Mouse (Mus musculus): ENCODE results near the gene Arpc3.

Arpc3 gene

DNA sequence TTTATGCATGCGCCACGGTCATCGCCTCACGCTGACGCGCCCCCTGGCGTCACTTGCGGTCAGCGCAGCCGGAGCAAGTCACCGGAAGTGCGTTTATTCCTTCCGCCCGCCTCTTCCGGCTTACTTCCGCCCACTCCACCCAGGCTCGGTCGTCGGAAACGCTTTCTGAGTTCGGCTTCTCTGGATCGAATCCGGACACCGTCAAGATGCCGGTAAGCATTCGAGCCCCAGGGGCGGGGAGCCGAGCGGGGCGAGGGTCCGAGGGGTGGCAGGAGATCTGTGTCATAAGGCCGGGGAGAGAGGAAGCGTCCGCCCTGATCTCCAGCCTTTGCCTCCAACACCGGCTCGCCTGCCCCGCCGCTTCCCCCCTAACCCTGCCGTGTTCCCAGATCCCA, at the start of gene Arpc3:
Arpc3 (plus strand) TSS at position 93 of the 395 bp plus-strand sequence.
- DNase-seq, result peak; percentile 89 to 90

DNA sequence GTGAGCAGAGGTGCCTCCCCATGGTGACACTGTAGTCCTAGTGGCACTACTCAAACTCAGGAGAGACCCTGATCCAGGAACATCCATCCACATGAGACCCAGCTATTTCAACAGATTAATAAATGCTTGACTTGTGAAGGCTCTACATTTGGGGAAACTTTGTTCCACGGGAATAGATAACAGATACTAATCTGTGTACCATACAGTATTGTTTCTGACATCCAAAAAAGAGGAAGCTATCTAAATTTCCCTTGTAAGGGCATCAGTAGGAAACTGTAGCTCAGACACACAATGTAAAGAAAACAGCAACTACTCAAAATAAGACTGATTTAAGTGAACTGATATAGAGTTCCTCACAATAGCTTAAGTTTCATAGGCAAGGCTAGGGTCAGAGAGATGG, 48.8 kb upstream of the Arpc3 start:
- no peak for DNase-seq

DNA sequence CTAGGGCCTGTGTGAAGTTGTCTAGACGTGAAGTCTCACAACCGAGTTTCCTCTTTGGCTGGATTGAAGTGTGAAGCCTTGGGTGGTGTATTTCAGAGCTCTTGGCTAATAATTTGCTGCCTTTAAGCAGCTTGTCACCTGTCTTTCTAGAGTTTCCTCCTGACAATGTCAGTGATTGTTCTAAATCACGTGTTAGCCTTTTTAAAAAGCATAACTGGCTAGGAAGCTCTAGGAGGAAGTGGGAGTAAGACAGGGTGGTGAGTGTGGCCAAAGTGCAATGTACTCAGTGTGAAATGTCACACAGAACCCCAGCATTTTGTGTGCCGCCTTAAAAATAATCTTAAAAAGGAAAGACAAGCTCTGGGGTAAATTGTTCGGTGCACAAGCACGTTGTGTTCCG, 47.9 kb upstream of the Arpc3 start:
- no peak for DNase-seq

DNA sequence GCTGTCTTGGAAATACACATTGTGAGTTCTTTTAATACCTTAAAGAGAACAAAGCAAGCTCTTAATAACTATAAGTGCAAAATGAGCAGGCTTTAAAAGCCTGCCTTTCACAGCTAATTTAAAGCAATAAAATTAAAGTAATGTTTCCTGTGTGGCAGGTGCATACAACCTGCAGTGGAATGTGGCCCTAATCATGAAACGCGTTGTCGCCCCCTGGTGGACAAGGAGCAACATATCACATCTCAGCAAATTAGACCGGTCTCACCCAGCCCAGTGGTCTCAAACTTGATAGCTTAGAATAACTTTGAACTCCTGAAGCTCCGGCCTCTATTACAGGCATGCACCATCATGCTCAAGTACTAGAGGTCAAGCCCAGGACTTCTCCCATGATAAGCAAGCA, 47.4 kb upstream of the Arpc3 start:
- peak; percentile 82 to 84 for DNase-seq

DNA sequence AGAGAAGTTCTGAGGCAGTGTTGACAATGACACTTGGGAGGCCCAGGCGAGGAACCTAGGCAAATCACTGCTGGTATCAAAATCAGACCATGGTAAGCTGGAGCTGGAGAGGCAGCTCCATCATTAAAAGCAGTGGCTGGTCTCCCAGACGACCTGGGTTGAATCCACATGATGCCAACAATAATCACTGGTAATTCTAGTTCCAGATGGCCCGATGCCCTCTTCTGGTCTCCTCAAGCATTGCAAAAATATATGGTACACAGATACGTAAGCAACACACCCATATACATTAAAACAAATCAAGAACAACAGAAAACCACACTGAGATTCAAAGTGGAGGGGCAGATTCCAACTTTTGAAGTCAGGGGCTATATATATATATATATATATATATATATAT, 45.9 kb upstream of the Arpc3 start:
- no peak for DNase-seq

DNA sequence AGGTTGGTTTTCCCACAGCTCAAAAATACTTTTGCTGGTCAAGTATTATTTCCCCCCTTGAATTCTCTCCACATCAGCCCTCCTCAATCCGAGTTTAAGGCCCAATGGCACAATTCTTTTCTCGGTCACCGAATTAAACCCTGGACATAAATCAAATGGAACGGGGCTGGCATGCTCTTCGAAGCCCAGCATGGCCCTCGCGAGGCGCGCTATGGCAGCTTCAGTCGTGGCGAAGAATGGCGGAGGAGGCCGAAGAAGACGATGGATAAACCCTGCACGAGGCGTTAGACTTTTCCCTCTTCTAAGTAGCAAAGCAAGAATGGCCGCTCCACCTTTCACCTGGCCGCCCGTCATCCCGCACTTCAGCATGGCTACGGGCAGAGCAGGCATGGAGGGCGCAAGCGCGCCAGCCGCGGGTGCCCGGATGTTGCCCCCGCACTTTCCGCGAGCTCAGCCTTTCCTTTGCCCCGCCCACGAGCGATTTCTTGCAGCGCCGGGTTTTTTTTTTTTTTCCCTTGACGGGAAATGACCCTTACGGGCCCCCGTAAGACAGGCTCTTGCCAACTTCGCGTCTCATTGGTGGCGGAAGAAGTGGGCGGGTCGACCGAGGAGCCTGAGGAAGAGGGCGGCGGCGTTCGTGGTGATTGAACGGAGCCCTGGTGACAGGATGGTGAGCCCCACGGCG, 37.7 kb upstream of the Arpc3 start, which contains the start of the genes Rad9b and Vps29:
Rad9b (minus strand) TSS at position 427 of the 685 bp plus-strand sequence.
Vps29 (plus strand) TSS at position 563 of the 685 bp plus-strand sequence.
- DNase-seq, result peak; percentile 98 to 99

DNA sequence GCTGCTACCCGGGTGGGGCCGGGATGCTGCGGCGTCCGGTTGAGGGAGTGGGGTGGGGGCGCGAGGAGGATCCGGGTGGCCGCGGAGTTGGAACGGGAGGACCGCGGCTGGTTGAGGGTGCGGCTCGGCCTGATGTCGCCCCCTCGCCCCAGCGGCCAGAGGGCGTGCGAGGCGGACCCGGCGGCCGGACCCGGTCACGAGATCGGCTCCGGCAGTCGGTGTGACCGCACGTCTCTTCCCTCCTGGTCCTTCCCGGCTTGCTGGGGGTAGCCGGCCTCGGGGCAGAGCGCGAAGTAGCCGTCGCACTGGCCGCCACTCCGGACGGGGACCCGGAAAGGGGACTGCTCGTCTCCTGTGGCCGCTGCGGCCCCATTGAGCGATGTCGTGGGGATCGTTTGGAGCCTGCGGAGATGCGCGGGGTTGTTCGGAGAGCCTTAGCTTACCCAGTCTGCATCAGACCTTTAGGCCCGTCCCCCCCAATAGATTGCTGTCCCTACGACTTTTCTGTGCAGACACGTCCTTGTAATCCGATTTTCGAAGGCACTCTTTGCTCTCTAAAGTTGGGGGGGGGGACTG, 37.1 kb upstream of the Arpc3 start:
- DNase-seq, result no peak

DNA sequence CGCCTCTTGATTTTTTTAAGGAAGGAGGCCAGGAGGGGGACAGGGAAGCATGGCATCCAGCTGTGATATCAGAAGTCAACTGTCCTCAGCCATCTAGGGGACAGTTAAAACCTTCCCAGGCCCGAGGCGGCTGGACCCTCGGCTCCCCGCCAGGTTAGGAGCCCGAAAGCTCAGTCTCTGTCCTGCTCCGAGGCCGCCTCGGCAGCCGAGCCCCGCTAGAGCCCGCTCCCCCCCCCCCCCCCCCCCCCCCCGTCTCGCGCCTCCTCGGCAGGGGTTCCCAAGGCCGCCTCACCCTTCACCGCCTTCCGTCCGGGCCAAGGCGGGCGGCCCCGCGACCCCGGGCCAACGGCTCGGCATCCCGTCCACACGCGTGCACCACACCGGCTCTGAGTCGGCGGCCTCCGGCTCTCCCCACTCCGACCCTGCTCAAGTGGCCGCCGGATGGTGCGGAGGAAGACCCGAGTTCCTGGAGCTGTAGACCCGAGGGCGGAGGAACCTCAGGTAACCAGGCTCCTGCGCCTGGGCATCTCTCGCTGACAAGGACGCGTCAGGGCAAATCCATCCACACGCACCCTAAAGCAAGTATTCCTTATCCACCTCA, 20.0 kb upstream of the Arpc3 start, which contains the start of gene Gpn3:
Gpn3 (plus strand) TSS at position 286 of the 601 bp plus-strand sequence.
- DNase-seq, result peak in 1 of 2 experiments; percentile 84

DNA sequence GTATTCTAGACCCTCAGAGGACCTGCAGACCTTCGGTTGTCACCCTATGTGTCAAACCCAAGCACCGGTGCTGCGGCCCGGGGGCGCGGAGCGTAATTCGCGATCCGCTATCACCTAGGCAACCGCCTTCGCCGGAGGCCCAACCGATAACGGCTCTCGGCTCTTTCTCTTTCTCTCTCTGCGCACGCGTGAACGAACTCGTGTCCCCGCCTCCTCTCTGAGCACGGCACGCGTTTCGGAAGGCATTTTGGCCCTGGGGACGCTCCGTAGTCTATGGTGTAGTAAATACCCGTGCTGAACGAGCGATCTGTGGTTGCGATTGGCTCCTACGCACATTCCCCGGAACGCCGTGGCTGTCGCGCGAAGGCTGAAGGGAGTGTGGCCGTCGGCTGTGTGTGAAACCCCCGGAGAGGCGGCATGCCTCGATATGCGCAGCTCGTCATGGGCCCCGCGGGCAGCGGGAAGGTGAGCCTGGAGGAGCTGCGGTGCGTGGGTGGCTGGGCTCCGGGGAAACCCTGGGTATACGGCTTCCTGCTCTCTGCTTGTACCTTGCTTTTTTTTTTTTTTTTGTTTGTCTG, 19.4 kb upstream of the Arpc3 start, which contains the start of gene Fam216a:
Fam216a (minus strand) TSS at position 173 of the 578 bp plus-strand sequence.
- peak in 1 of 2 experiments; percentile 99 for DNase-seq

DNA sequence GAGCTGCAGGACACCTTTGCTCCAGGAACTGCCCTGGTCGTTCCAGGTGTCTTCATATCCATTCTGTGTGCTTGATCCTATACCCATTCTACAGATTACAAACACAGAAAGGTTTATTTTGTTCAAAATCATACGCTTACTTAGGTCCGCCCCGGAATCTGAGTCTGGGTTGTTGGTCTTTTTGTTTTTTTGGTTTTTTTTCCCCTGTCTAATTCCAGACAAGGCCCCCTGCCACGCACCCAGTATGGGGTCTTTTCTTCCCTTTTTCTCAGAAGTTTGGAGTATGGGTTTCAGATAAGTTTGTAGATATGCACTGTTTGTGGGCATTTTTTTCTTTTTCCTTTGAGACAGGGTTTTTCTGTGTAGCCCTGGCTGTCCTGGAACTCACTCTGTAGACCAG, 18.8 kb upstream of the Arpc3 start:
- no peak for DNase-seq

DNA sequence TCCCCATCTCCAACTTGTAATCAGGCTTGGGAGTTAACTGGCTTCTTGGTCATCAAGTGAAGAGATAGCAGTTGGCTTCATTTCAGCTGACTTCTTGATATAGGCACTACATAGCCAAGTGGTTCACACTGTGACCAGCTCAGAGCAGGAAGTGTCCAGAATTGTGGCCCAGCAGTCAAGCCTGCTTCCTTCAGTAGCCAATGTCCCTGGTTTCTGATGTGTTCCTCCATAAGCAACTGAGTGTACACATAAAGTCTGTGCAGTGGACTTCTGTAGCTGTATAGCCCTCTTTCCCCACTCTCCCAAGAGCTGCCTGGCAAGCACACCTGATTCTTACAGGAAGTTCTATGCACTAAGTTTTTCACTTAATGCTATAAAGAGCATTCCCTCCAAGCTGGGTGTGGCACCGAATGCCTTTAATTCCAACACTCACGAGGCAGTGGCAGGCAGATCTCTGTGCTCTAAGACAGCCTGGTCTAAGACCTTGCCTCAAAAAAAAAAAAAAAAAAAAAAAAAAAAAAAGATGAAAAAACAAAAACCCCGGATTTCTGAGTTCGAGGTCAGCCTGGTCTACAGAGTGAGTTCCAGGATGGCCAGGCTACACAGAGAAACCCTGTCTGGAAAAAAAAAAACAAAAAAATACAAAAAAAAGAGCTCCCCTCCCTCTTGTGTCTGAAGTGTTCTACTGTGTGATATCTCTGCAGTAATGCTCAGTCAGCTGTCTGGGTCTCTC, 14.4 kb upstream of the Arpc3 start:
- DNase-seq, result peak in 1 of 2 experiments; percentile 0

DNA sequence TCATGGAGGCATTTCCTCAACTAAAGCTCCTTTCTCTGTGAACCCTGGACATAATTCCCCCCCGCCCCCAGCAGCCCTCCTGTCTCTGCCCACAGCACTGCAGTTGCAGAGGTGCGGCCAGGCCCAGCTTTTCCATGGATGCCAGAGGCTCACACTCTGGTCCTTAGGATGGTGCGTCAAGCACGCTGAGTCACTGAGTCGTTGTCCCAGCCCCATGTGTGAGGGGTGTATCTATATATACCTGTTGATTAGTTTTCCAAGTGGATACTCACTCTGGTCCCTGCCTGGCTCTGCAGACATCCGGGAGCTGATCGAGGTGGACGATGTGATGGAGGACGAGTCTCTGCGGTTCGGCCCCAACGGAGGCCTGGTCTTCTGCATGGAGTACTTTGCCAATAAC, 13.5 kb upstream of the Arpc3 start:
- DNase-seq, result peak in 1 of 2 experiments; percentile 2

DNA sequence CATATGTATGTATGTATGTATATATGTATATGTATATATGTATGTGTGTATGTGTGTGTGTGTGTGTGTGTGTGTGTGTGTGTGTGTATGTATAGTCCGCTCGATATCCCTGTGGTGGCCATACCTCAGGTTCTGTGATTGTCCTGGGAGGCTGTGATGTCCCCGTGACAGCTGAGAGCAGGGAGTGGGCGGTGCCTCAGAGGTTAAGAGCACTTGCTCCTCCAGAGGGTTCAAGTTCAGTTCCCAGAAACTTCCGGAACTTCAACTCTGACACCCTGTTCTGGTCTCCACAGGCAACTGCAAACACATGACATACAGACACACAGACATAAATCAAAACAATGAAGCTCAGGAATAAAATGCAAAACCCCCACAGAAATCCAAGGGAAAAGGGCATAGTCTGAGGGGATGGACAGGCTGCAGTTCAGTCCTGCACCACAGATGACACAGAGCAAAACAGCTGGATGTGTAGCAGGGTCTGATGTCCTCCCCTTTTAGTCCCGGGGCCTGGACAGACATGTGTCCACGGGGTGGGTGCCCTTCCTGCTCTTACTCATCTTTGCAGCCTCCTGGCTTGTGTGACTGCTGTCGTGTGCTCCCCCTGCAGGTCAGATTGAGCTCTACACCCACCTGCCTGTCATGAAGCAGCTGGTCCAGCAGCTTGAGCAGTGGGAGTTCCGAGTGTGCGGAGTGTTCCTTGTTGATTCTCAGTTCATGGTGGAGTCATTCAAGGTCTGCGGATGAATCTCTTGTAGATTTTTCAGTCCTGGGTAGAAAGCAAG, 12.1 kb upstream of the Arpc3 start:
- peak; percentile 68 to 74 for DNase-seq

DNA sequence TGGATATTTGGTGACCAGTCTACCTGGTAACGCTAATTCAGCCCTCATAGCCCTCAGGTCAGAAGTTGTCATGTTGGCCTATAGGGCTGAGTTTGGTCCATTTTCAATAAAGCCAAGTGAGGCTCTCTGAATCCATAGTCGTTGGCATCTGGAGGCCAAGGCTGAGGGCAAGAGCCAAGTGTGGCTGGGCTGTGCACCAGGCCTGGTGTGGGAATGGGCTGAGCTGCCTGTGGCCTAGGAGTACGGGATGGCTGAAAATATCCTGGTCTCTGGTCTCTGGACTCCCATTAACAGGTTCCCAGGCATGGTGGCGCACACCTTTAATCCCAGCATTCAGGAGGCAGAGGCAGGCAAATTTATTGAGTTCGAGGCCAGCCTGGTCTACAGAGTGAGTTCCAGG, 1.7 kb upstream of the Arpc3 start:
- DNase-seq, result no peak

DNA sequence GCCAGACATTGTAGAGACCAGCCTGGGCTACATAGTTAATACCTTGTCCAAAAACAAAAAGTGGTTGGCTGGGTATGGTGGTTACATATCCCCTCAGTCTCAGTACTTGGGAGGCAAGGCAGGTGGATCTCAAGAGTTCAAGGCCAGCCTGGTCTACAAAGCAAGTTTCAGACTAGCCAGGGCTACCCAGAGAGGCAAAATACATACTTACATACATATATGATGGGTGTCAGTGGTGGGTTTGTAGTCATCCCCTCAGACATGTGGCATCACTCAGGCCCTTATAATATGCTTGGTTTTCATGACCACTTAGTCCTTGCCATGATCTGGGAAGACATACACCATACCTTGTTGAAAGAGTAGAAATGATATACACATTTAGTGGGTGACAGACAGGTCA, 1.0 kb upstream of the Arpc3 start:
- no peak for DNase-seq

DNA sequence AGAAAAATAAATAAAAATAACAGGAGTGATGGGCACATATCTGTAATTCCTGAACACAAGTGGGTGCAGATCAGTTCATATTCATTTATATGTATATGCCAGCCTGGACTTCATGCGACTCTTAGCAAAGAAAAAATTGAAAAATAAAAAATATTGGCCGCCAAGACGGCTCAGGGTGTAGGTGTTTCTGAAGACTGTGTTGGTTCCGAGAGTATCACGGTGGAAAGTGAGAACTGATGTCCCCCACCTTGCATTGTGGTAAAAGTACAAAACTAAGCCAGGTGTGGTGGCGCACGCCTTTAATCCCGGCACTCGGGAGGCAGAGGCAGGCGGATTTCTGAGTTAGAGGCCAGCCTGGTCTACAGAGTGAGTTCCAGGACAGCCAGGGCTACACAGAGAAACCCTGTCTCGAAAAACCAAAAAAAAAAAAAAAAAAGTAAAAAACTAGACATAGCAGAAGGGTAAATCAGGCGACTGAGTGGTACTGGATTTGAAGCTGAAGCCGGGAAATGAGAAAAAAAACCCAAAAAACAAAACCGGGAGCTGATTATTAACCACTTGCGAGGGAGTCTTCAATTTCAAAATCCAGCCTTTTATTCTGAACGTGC, 396 bp upstream of the Arpc3 start:
- DNase-seq, result peak in 1 of 2 experiments; percentile 27

DNA sequence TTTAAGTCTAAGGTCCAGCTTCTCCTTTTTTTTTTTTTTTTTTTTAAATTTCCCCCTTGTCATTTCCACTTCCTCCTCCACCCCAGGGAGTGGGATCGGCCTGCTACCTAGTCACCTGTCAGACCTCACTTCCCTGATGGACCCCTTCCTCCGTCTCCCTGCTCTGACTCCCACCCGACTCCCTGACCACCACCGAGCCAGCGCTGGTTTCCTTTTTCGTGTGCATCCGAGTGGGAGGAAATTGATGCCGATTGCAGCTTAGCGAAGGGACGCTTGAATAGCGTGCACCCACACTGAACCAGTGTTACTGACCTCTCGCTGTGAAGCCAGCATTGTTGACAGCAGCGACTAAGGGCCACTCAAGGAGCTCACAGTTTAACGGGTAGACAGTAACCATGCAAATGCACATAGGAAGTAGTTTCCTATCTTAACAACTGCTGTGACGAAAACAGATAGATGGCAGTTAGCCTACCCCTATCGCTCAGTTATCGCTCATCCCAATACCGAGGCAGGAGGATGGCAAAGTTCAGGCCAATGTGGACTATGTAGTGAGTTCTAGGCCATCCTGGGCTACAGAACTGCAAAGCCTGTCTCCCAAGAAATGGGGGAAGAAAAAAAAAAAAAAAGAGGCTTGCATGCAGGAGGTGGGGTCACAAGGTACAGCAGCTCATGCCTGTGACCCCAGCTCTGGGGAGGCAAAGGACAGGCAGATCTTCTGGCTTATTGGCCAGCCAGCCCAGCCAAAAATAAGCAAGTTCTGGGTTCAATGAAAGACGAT, 738 bp downstream of the Arpc3 start:
- DNase-seq, result peak; percentile 21 to 41

DNA sequence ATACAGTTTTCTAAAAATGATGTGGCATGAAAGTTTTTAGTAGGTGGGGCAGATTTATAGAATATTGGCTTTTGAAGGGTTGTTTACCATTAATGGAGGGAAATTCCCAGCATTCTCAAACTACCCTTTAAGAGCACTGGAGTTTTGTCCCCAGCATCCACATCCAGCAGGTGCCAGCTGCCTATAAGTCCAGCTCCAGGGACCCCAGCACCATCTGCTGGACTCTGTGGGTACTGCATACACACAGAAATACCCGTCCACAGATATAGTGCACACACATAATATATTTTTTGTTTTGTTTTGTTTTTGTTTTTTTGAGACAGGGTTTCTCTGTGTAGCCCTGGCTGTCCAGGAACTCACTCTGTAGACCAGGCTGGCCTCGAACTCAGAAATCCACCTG, 2.2 kb downstream of the Arpc3 start:
- peak; percentile 75 to 81 for DNase-seq

DNA sequence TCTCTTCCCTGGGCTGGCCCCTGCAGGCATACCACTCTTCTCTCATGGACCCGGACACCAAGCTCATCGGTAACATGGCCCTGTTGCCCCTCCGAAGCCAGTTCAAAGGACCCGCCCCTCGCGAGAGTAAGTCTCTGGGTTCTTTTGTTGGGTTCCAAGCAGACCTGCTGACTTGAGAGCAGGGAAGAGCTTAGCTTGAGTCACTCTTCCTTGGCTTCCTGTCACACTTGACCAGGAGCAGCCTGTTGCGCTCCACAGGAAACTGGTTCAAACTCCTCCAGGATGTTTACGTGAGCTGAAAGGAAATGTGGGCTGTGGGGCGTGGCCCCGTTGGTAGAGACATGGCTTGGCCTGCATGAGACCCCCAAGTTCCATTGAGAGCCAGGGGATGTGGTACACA, 5.1 kb downstream of the Arpc3 start:
- peak; percentile 41 to 62 for DNase-seq

DNA sequence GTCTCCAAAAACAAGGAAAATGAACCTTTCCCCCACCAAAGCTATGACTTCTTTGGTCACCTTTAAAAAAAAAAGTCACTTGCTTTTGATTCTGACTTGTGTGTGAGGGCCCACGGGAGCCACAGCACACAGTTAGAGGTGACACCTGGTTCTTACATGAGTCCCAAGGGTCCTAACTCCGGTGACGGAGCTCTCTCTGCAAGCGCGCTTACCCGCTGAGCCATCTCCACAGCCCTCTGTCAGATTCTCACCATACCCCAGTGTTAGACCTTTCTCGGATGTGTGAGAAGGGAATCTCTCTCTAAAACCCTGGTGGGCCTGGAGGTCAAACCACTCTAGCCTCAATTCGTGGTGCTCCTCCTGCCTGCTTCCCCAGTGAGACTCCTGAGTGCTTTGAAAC, 5.8 kb downstream of the Arpc3 start:
- no peak for DNase-seq

DNA sequence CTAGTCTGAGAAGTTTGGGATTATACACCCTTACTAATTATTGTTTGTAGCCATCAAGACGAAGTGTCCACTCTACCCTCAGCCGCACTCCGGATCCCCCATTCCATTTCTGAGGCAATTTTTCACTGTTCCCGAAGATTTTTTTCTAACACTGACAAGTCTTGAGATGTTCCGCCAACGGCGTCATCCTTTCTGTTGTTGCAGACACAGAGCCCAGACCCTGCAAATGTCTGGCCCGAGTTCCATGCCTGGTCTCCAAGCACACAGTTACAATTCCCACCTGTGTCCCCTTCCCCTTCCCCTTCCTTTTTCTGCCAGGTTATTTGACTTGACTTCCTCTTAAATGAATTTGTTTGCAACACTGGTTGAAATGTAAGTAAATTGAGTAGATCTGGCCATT, 8.2 kb downstream of the Arpc3 start:
- no peak for DNase-seq
